Mouse (Mus musculus): ENCODE results near the gene Lrrc1.

The Lrrc1 gene

GRCm38 (mm10) chr9:77427292-77428114 lies 117.2 kb downstream of the Lrrc1 start:
- DNase-seq (ENCODE audit: low spot score in 2 of 2): no peak

GRCm38 (mm10) chr9:77426110-77426509 lies 118.6 kb downstream of the Lrrc1 start:
- no peak for DNase-seq (ENCODE audit: low spot score in 2 of 2)

GRCm38 (mm10) chr9:77425553-77425952 lies 119.1 kb downstream of the Lrrc1 start:
- DNase-seq (ENCODE audit: low spot score in 2 of 2): no peak

- no peak for DNase-seq (ENCODE audit: low spot score in 2 of 2)
Measured at GRCm38 (mm10) chr9:77420200-77420585, 124.5 kb downstream of the Lrrc1 start.

- DNase-seq (ENCODE audit: low spot score in 2 of 2): no peak
Measured at GRCm38 (mm10) chr9:77419501-77420199, 125.0 kb downstream of the Lrrc1 start.

GRCm38 (mm10) chr9:77418800-77419199 lies 125.9 kb downstream of the Lrrc1 start:
- no peak for DNase-seq (ENCODE audit: low spot score in 2 of 2)

- no peak for DNase-seq (ENCODE audit: low spot score in 2 of 2)
Measured at GRCm38 (mm10) chr9:77416486-77416885, 128.2 kb downstream of the Lrrc1 start.

- DNase-seq (ENCODE audit: low spot score in 2 of 2): no peak
Measured at GRCm38 (mm10) chr9:77416002-77416401, 128.7 kb downstream of the Lrrc1 start.

- no peak for DNase-seq (ENCODE audit: low spot score in 2 of 2)
Measured at GRCm38 (mm10) chr9:77411830-77412425, 132.7 kb downstream of the Lrrc1 start.

GRCm38 (mm10) chr9:77410968-77411367 lies 133.7 kb downstream of the Lrrc1 start:
- no peak for DNase-seq (ENCODE audit: low spot score in 2 of 2)

- DNase-seq (ENCODE audit: low spot score in 2 of 2): no peak
Measured at GRCm38 (mm10) chr9:77410524-77410923, 134.1 kb downstream of the Lrrc1 start.

GRCm38 (mm10) chr9:77408053-77408603 lies 136.5 kb downstream of the Lrrc1 start:
- no peak for DNase-seq (ENCODE audit: low spot score in 2 of 2)

- DNase-seq (ENCODE audit: low spot score in 2 of 2): peak; percentile 34 to 44
Measured at GRCm38 (mm10) chr9:77406906-77407305, 137.8 kb downstream of the Lrrc1 start.

- no peak for DNase-seq (ENCODE audit: low spot score in 2 of 2)
Measured at GRCm38 (mm10) chr9:77404458-77404857, 140.2 kb downstream of the Lrrc1 start.

GRCm38 (mm10) chr9:77403961-77404360 lies 140.7 kb downstream of the Lrrc1 start:
- DNase-seq (ENCODE audit: low spot score in 2 of 2): no peak

GRCm38 (mm10) chr9:77402971-77403370 lies 141.7 kb downstream of the Lrrc1 start:
- no peak for DNase-seq (ENCODE audit: low spot score in 2 of 2)

- no peak for DNase-seq (ENCODE audit: low spot score in 2 of 2)
Measured at GRCm38 (mm10) chr9:77399801-77400200, 144.9 kb downstream of the Lrrc1 start.

GRCm38 (mm10) chr9:77398856-77399631 lies 145.6 kb downstream of the Lrrc1 start:
- no peak for DNase-seq (ENCODE audit: low spot score in 2 of 2)

GRCm38 (mm10) chr9:77397027-77397426 lies 147.6 kb downstream of the Lrrc1 start:
- no peak for DNase-seq (ENCODE audit: low spot score in 2 of 2)

- no peak for DNase-seq (ENCODE audit: low spot score in 2 of 2)
Measured at GRCm38 (mm10) chr9:77391248-77391647, 153.4 kb downstream of the Lrrc1 start.

- DNase-seq (ENCODE audit: low spot score in 2 of 2): no peak
Measured at GRCm38 (mm10) chr9:77388956-77389355, 155.7 kb downstream of the Lrrc1 start.

- no peak for DNase-seq (ENCODE audit: low spot score in 2 of 2)
Measured at GRCm38 (mm10) chr9:77386751-77387150, 157.9 kb downstream of the Lrrc1 start.

Measured in cerebellum, postnatal 4 days (tissue).